Mouse (Mus musculus) hindbrain, embryonic 11.5 days (tissue): ENCODE measurements around the gene 4930444G20Rik. TPM values are rescaled to one million over a fixed set of nuclear protein-coding genes. Genes with fewer than 3 reads are reported as not detected.
"Not testable (repeated sequence)": the region's sequence is repeated elsewhere in the genome, so short reads cannot be mapped to it uniquely, and the experiment has no call there.

Experiments used
- ATAC-seq: fragments of 200-750 bp; cut with Nextera tagmentation; 2 replicates; pipeline ENCODE4 v1.8.0; 2017; ENCODE audit warnings: mild to moderate bottlenecking, moderate TSS enrichment, moderate library complexity; ENCODE audit not compliant: low FRiP score
- DNase-seq: peaks from one replicate; pipeline ENCODE4 v3.0.0-alpha.2; 2015; ENCODE audit warnings: low spot score
- H3K27ac ChIP-seq: fragments of 300-500 bp; sonication (generic); 2 replicates; pipeline ENCODE4 v1.5.1; 2014; ENCODE audit warnings: mild to moderate bottlenecking, low read depth, low read length
- H3K27me3 ChIP-seq: fragments of 300-500 bp; sonication (generic); 2 replicates; pipeline ENCODE4 v1.6.1; 2014; ENCODE audit warnings: mild to moderate bottlenecking, low read length, moderate library complexity, mixed read lengths; ENCODE audit not compliant: control insufficient read depth, insufficient read depth
- H3K36me3 ChIP-seq: fragments of 300-500 bp; sonication (generic); 2 replicates; pipeline ENCODE4 v1.6.1; 2014; ENCODE audit warnings: mild to moderate bottlenecking, low read length, moderate library complexity, mixed read lengths; ENCODE audit not compliant: control insufficient read depth, insufficient read depth
- H3K4me1 ChIP-seq: fragments of 300-500 bp; sonication (generic); replicated peaks from 2 replicates; pipeline ENCODE4 v1.6.1; 2014; ENCODE audit warnings: low read length, mixed read lengths; ENCODE audit not compliant: control insufficient read depth, insufficient read depth
- H3K4me2 ChIP-seq: fragments of 300-500 bp; sonication (generic); replicated peaks from 2 replicates; pipeline ENCODE4 v1.6.1; 2014; ENCODE audit warnings: mild to moderate bottlenecking, low read depth, low read length
- H3K4me3 ChIP-seq: fragments of 300-500 bp; sonication (generic); 2 replicates; pipeline ENCODE4 v1.5.1; 2014; ENCODE audit warnings: low read depth, low read length
- H3K9ac ChIP-seq: fragments of 300-500 bp; sonication (generic); 2 replicates; pipeline ENCODE4 v1.6.1; 2014; ENCODE audit warnings: low read depth, low read length
- H3K9me3 ChIP-seq: fragments of 300-500 bp; sonication (generic); 2 replicates; pipeline ENCODE4 v1.6.1; 2016; ENCODE audit warnings: low read length; ENCODE audit not compliant: control insufficient read depth
- whole genome bisulfite sequencing: fragments of 180-500 bp; shearing (Covaris S2); extraction: QIAGEN DNeasy Blood & Tissue Kit; methylation state at CpG from one replicate; pipeline ENCODE4 v1.1.7; 2014; 5-methylcytosine and 5-hydroxymethylcytosine counted together
- polyA plus RNA-seq: library from polyadenylated mRNA; unstranded; fragments of >200 nt; fragmentation: Nextera tagmentation; extraction: Ambion mirVana; gene quantifications from 2 replicates; pipeline ENCODE4 v1.2.1, GENCODE M21; 2014

The 4930444G20Rik gene
- polyA plus RNA-seq, 1 experiment from 2014 or later = not detected

DNA sequence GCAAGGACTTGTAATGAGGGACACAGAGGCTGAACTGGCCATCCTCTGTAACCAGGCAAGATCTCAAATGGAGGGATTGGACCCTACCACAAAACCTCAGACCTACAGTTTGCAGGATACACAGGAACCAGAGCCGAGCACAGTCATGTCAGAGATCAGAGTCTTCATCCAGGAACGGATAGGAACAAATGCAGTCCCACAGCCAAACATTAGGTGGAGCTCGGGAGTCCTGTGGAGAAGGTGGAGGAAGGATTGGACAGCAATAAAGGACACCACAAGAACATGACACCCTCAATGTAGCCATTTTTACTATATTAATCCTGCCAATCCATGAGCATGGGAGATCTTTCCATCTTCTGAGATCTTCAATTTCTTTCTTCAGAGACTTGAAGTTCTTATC is 31.6 kb downstream of the 4930444G20Rik start:
- H3K4me1 ChIP-seq, H3K4me2 ChIP-seq, H3K4me3 ChIP-seq, H3K9me3 ChIP-seq, H3K27ac ChIP-seq, H3K27me3 ChIP-seq, ATAC-seq, H3K36me3 ChIP-seq, H3K9ac ChIP-seq: not testable (repeated sequence)
- peak; percentile 74 for DNase-seq
- 8% methylated on average over 3 of the region's 3 CpGs for WGBS

DNA sequence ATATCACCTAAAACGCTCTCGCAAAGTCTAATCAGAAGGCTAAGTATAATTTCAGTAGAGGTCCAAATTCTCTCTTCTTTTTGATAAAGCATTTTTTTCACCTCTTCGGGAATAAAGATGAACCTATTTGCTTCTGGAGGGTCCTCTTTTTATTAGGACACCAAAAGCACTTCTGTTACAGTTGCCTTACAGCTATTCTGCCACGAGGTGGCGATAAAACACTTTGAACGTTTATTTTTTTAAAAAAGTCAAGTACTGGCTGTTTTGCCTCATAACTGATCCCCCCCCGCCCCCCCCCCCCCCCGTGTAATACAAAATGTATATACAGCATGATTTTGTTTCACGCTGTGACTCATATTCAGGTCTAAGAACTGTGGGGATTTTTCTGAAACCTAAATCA is 33.6 kb downstream of the 4930444G20Rik start:
- H3K27ac ChIP-seq = no peak overlapping the region
- no peaks in the 10 kb centered on the region for H3K27me3 ChIP-seq
- H3K9ac ChIP-seq = no peak overlapping the region
- H3K9me3 ChIP-seq = no peaks in the 10 kb centered on the region
- no peaks in the 10 kb centered on the region for H3K4me1 ChIP-seq
- DNase-seq (peak; percentile 49), ATAC-seq (no peak)
- 8% methylated on average over 9 of the region's 9 CpGs for WGBS
- H3K4me2 ChIP-seq = no peak overlapping the region
- no peak overlapping the region for H3K4me3 ChIP-seq
- no peaks in the 10 kb centered on the region for H3K36me3 ChIP-seq

DNA sequence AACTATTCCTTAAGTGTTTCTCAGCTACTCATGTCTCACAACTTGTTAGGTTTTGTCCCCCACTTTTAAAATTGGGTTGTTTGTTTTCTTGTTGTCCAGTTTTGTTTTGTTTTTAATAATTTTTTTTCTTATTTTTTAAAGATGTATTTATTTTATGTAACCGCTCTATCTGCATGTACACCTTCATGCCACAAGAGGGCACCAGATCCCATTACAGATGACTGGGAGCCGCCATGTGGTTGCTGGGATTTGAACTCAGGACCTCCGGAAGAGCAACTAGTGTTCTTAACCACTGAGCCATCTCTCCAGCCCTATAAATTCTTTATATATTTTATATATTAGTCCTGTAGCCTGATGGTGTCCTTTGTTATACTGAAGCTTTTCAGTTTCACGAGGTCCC is 49.3 kb downstream of the 4930444G20Rik start:
- no peaks in the 10 kb centered on the region for H3K9me3 ChIP-seq
- ATAC-seq = no peak
- 95% methylated on average over 4 of the region's 4 CpGs for WGBS

DNA sequence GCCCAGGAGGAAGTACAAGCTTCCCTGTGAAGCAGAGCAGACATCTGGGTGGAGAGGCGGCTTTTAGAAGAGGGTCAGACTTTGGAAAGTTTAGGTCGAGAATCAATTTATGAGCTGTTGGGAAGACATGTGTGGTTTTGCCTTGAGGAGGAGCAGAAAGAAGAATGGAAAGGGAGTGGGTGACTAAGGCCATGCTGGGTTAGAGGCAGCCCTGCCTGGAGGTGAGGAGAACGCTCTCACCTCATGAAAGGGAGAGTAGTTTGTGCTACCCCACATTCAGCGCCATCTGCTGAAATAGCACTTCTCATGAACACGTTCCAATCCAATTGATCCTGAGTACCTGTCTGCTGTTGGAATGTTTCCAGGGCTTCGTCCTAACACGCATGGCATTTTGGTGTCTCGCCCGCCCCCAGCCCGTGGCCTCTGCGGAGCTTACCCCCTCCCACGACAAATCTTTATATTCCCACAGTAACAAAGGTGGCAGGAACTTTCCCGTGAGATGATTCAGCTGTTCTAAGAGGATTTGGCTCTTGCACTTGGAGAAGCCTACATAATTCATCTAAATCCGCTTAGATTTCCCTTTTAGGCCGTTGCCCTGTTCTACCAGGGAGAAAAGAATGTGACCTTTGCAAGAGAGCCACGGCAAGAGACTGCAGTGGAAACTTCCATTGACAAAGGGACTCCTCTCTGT is 50.3 kb downstream of the 4930444G20Rik start:
- Histone ChIP-seq H3K4me3 (no peak overlapping the region), H3K36me3 (no peaks in the 10 kb centered on the region), H3K4me2 (no peak overlapping the region), H3K9me3 (no peaks in the 10 kb centered on the region), H3K27ac (no peak overlapping the region), H3K27me3 (no peaks in the 10 kb centered on the region), H3K9ac (no peak overlapping the region), H3K4me1 (no peaks in the 10 kb centered on the region)
- no peak for DNase-seq
- 74% methylated on average over 16 of the region's 16 CpGs for WGBS
- no peak for ATAC-seq

More for the DNA sequence above, 49.3 kb downstream of the 4930444G20Rik start:
- Histone ChIP-seq H3K4me3 (no peak overlapping the region), H3K4me2 (no peak overlapping the region), H3K36me3 (no peaks in the 10 kb centered on the region), H3K9ac (no peak overlapping the region), H3K4me1 (no peaks in the 10 kb centered on the region), H3K27me3 (no peaks in the 10 kb centered on the region), H3K27ac (no peak overlapping the region)
- DNase-seq = peak; percentile 8

Other genes starting within 250 kb of the 4930444G20Rik start
- gene Sgk1, start 185.9 kb downstream of the 4930444G20Rik start, polyA plus RNA-seq = 24.6 and 25.6 TPM in 2 replicates
- gene E030030I06Rik, start 81.2 kb upstream of the 4930444G20Rik start, polyA plus RNA-seq = 15.1 and 16.6 TPM in 2 replicates
- 10.7 and 11.7 TPM in 2 replicates for gene Raet1e, start 90.5 kb upstream of the 4930444G20Rik start, polyA plus RNA-seq
- gene H60b, start 90.5 kb upstream of the 4930444G20Rik start, polyA plus RNA-seq = 1.7 and 2.9 TPM in 2 replicates